ENCODE assay signal across 8 mouse cellular contexts in genomic region chr5:130450031-130450541, GRCm38 (mm10).
DNase-seq lines count a peak whose midpoint lies in the region; ATAC-seq and TF ChIP-seq lines count a peak whose summit lies in the region.

No protein-coding gene starts in this region.

- peak overlapping the region; percentile 78 for H3K4me2 ChIP-seq in forebrain, postnatal 0 days (ENCODE audit: low read depth)

- H3K27ac ChIP-seq in forebrain, postnatal 0 days (ENCODE audit: low read depth, low read length) = peak overlapping the region; percentile 80; the same call in 1 of the 2 replicates
- H3K27ac ChIP-seq in limb, embryonic 10.5 days = no peak overlapping the region

- H3K27me3 ChIP-seq in forebrain, postnatal 0 days (ENCODE audit: insufficient read depth, low read length) = no peaks in the 10 kb centered on the region
- H3K27me3 ChIP-seq in limb, embryonic 10.5 days (ENCODE audit: low read depth, poor library complexity, severe bottlenecking) = peaks cover 78% of the 10 kb centered on the region

- no peaks in the 10 kb centered on the region for H3K9me3 ChIP-seq in forebrain, postnatal 0 days (ENCODE audit: low read length)
- H3K9me3 ChIP-seq in limb, embryonic 10.5 days (replicated peaks) = no peaks in the 10 kb centered on the region

- H3K4me1 ChIP-seq in forebrain, postnatal 0 days (ENCODE audit: insufficient read depth) = peaks cover 3% of the 10 kb centered on the region; the same call in 1 of the 2 replicates
- H3K4me1 ChIP-seq in limb, embryonic 10.5 days = peaks cover 21% of the 10 kb centered on the region

- TF ChIP-seq CTCF in forebrain, postnatal 0 days (IDR thresholded peaks at IDR 0.05; ENCODE audit: low read depth) = peak; percentile 70

- peak overlapping the region; percentile 80 for H3K9ac ChIP-seq in forebrain, postnatal 0 days

- intact Hi-C loops in heart, postnatal 36 days (cut with DNase I) = no loop called here

- peak; percentile 25 for ATAC-seq in forebrain, postnatal 0 days
- no peak for ATAC-seq in CD4-positive, CD25-positive, alpha-beta regulatory T cell, adult 4 months

- H3K36me3 ChIP-seq in forebrain, postnatal 0 days (ENCODE audit: insufficient read depth) = no peaks in the 10 kb centered on the region
- H3K36me3 ChIP-seq in limb, embryonic 10.5 days = no peaks in the 10 kb centered on the region

- peak overlapping the region; percentile 61 for H3K4me3 ChIP-seq in forebrain, postnatal 0 days (ENCODE audit: low read depth, low read length)
- H3K4me3 ChIP-seq in limb, embryonic 10.5 days = peak overlapping the region; percentile 61; the same call in 1 of the 2 replicates

- peak; percentile 5 for DNase-seq in embryo, embryonic 10.5 days (ENCODE audit: low spot score)
- no peak for DNase-seq in embryo, embryonic 10 days (ENCODE audit: low spot score)
- DNase-seq in forebrain, postnatal 0 days = peak; percentile 67
- peak; percentile 38 for DNase-seq in limb, embryonic 10.5 days (ENCODE audit: low spot score)
- DNase-seq in right cerebral cortex, adult 18-20 months = peak; percentile 30
- DNase-seq in spleen, postnatal 14 days (ENCODE audit: low spot score in 2 of 2) = no peak
- DNase-seq in heart, postnatal 36 days = no peak

- WGBS in forebrain, postnatal 0 days = 3% methylated on average over 14 of the region's 14 CpGs
- WGBS in limb, embryonic 10.5 days = 8% methylated on average over 14 of the region's 14 CpGs

Comparison
In these comparisons a context has a peak if more than half of its experiments do, and no peak if none do; other contexts are left out.
1. DNase-seq: peak in embryo, embryonic 10.5 days (single experiment), forebrain, postnatal 0 days (single experiment), limb, embryonic 10.5 days (single experiment) and right cerebral cortex, adult 18-20 months (single experiment); none in embryo, embryonic 10 days (single experiment), spleen, postnatal 14 days (0 of 2) and heart, postnatal 36 days (0 of 2).